Mouse (Mus musculus) kidney, adult 11 months (tissue): ENCODE results near the gene Dynlt1c.
"Not testable (repeated sequence)": the region's sequence is repeated elsewhere in the genome, so short reads cannot be mapped to it uniquely, and the experiment has no call there.

ENCODE experiments used
- DNase-seq: peaks from one replicate; pipeline ENCODE4 v3.0.0; 2022

Dynlt1c gene

GRCm38 (mm10) chr17:6601204-6601911 is at the start of gene Dynlt1c:
TSS of gene Dynlt1c (plus strand) at chr17:6601671.
- peak; percentile 90 for DNase-seq

GRCm38 (mm10) chr17:6553798-6554197 is 47.7 kb upstream of the Dynlt1c start:
- DNase-seq: not testable (repeated sequence)

GRCm38 (mm10) chr17:6554243-6554642 is 47.2 kb upstream of the Dynlt1c start:
- DNase-seq: not testable (repeated sequence)

GRCm38 (mm10) chr17:6559447-6560133 is 41.9 kb upstream of the Dynlt1c start:
- not testable (repeated sequence) for DNase-seq

GRCm38 (mm10) chr17:6564866-6565265 is 36.6 kb upstream of the Dynlt1c start:
- not testable (repeated sequence) for DNase-seq

- DNase-seq: not testable (repeated sequence)
Observed at GRCm38 (mm10) chr17:6567908-6568307, 33.6 kb upstream of the Dynlt1c start.

- DNase-seq: not testable (repeated sequence)
Observed at GRCm38 (mm10) chr17:6571296-6571695, 30.2 kb upstream of the Dynlt1c start.

GRCm38 (mm10) chr17:6572202-6572601 is 29.3 kb upstream of the Dynlt1c start:
- DNase-seq: not testable (repeated sequence)

- not testable (repeated sequence) for DNase-seq
Observed at GRCm38 (mm10) chr17:6575376-6575775, 26.1 kb upstream of the Dynlt1c start.

GRCm38 (mm10) chr17:6588672-6589071 is 12.8 kb upstream of the Dynlt1c start:
- DNase-seq: not testable (repeated sequence)

GRCm38 (mm10) chr17:6592109-6592508 is 9.4 kb upstream of the Dynlt1c start:
- DNase-seq: not testable (repeated sequence)

- not testable (repeated sequence) for DNase-seq
Observed at GRCm38 (mm10) chr17:6593896-6594295, 7.6 kb upstream of the Dynlt1c start.

- DNase-seq: not testable (repeated sequence)
Observed at GRCm38 (mm10) chr17:6595776-6596497, 5.5 kb upstream of the Dynlt1c start.

- DNase-seq: not testable (repeated sequence)
Observed at GRCm38 (mm10) chr17:6598356-6598755, 3.1 kb upstream of the Dynlt1c start.

- DNase-seq: not testable (repeated sequence)
Observed at GRCm38 (mm10) chr17:6600216-6600911, 1.1 kb upstream of the Dynlt1c start.

- DNase-seq: not testable (repeated sequence)
Observed at GRCm38 (mm10) chr17:6602205-6602604, 734 bp downstream of the Dynlt1c start.

GRCm38 (mm10) chr17:6605347-6605746 is 3.9 kb downstream of the Dynlt1c start:
- not testable (repeated sequence) for DNase-seq

GRCm38 (mm10) chr17:6613524-6613923 is 12.1 kb downstream of the Dynlt1c start:
- not testable (repeated sequence) for DNase-seq

- not testable (repeated sequence) for DNase-seq
Observed at GRCm38 (mm10) chr17:6614316-6614715, 12.8 kb downstream of the Dynlt1c start.

GRCm38 (mm10) chr17:6616731-6617130 is 15.3 kb downstream of the Dynlt1c start:
- not testable (repeated sequence) for DNase-seq

GRCm38 (mm10) chr17:6617689-6618400 is 16.4 kb downstream of the Dynlt1c start:
- not testable (repeated sequence) for DNase-seq

GRCm38 (mm10) chr17:6619271-6619670 is 17.8 kb downstream of the Dynlt1c start:
- DNase-seq: not testable (repeated sequence)
